Mouse (Mus musculus): ENCODE measurements at regions not wholly inside any gene's neighbourhood (a gene's known extent, or its start where the extent isn't known, plus 50 kb on each side); places are given as distances from the start of the nearest gene placed in this dataset.

- H3K27me3 ChIP-seq (ENCODE audit: control insufficient read depth, insufficient read depth, insufficient read length), result no peaks in the 10 kb centered on the region
- TF ChIP-seq USF1 (IDR thresholded peaks at IDR 0.05; ENCODE audit: low read depth) (no peak), SRF (IDR thresholded peaks at IDR 0.05; ENCODE audit: control insufficient read depth, insufficient read length, low read depth) (no peak), CEBPB (IDR thresholded peaks at IDR 0.05; ENCODE audit: insufficient read depth, poor library complexity, severe bottlenecking) (no peak), MYOD1 (IDR thresholded peaks at IDR 0.05; ENCODE audit: control insufficient read depth in 1 of 3, insufficient read length in 2 of 3, low read depth in 2 of 3) (no peak), TCF3 (IDR thresholded peaks at IDR 0.05; ENCODE audit: insufficient read length, low read depth) (no peak)
- H3K36me3 ChIP-seq (ENCODE audit: control insufficient read depth, insufficient read depth), result no peaks in the 10 kb centered on the region
- H3K4me2 ChIP-seq (ENCODE audit: low read depth), result no peak overlapping the region
- no peak overlapping the region for H3ac ChIP-seq (ENCODE audit: control insufficient read depth, insufficient read length)
- no peaks in the 10 kb centered on the region for H3K79me2 ChIP-seq (ENCODE audit: control insufficient read depth, insufficient read depth)
- H3K4me3 ChIP-seq, result no peak overlapping the region
Observed at GRCm38 (mm10) chr16:76827674-76828441, 185.6 kb upstream of the Usp25 start.

GRCm38 (mm10) chr16:76821261-76821660, 192.2 kb upstream of the Usp25 start:
- no peak overlapping the region for H3K4me3 ChIP-seq
- no peak for TF ChIP-seq MYOG (IDR thresholded peaks at IDR 0.05; ENCODE audit: control insufficient read depth in 1 of 3, insufficient read depth in 1 of 3, insufficient read length in 2 of 3, low read depth in 2 of 3)
- no peak for TF ChIP-seq E2F4 (IDR thresholded peaks at IDR 0.05; ENCODE audit: insufficient read depth)
- TF ChIP-seq MYOD1 (IDR thresholded peaks at IDR 0.05; ENCODE audit: control insufficient read depth in 1 of 3, insufficient read length in 2 of 3, low read depth in 2 of 3), result no peak
- TF ChIP-seq SRF (IDR thresholded peaks at IDR 0.05; ENCODE audit: control insufficient read depth, insufficient read length, low read depth), result no peak
- TF ChIP-seq POLR2A (IDR thresholded peaks at IDR 0.05; ENCODE audit: insufficient read length, low read depth), result no peak
- no peak for TF ChIP-seq TCF3 (IDR thresholded peaks at IDR 0.05; ENCODE audit: insufficient read length, low read depth)
- TF ChIP-seq MAX (IDR thresholded peaks at IDR 0.05; ENCODE audit: low read depth), result no peak
- no peak for TF ChIP-seq CEBPB (IDR thresholded peaks at IDR 0.05; ENCODE audit: insufficient read depth, poor library complexity, severe bottlenecking)
- TF ChIP-seq TCF12 (IDR thresholded peaks at IDR 0.05; ENCODE audit: insufficient read depth, poor library complexity, severe bottlenecking), result no peak
- no peak for TF ChIP-seq POLR2AphosphoS2 (IDR thresholded peaks at IDR 0.05; ENCODE audit: insufficient read length, low read depth)
- TF ChIP-seq REST (IDR thresholded peaks at IDR 0.05; ENCODE audit: insufficient read depth, insufficient read length), result no peak
- no peak for TF ChIP-seq USF1 (IDR thresholded peaks at IDR 0.05; ENCODE audit: low read depth)
- H3K27me3 ChIP-seq (ENCODE audit: control insufficient read depth, insufficient read depth, insufficient read length), result no peaks in the 10 kb centered on the region
- no peaks in the 10 kb centered on the region for H3K79me2 ChIP-seq (ENCODE audit: control insufficient read depth, insufficient read depth)
- no peak overlapping the region for H3ac ChIP-seq (ENCODE audit: control insufficient read depth, insufficient read length)
- H3K4me2 ChIP-seq (ENCODE audit: low read depth), result no peak overlapping the region
- no peaks in the 10 kb centered on the region for H3K36me3 ChIP-seq (ENCODE audit: control insufficient read depth, insufficient read depth)

GRCm38 (mm10) chr16:76816056-76816885, 197.2 kb upstream of the Usp25 start:
- Histone ChIP-seq H3K4me2 (ENCODE audit: low read depth) (peak overlapping the region; percentile 30), H3K79me2 (ENCODE audit: control insufficient read depth, insufficient read depth) (no peaks in the 10 kb centered on the region), H3K36me3 (ENCODE audit: control insufficient read depth, insufficient read depth) (no peaks in the 10 kb centered on the region), H3K27me3 (ENCODE audit: control insufficient read depth, insufficient read depth, insufficient read length) (no peaks in the 10 kb centered on the region), H3ac (ENCODE audit: control insufficient read depth, insufficient read length) (no peak overlapping the region), H3K4me3 (no peak overlapping the region)
- peak; percentile 11 for TF ChIP-seq SRF (IDR thresholded peaks at IDR 0.05; ENCODE audit: control insufficient read depth, insufficient read length, low read depth)
- peak; percentile 35 for TF ChIP-seq TCF3 (IDR thresholded peaks at IDR 0.05; ENCODE audit: insufficient read length, low read depth)
- TF ChIP-seq MYOG (IDR thresholded peaks at IDR 0.05; ENCODE audit: control insufficient read depth in 1 of 3, insufficient read depth in 1 of 3, insufficient read length in 2 of 3, low read depth in 2 of 3), result peak in 2 of 3 experiments; percentile 75 to 84
- no peak for TF ChIP-seq E2F4 (IDR thresholded peaks at IDR 0.05; ENCODE audit: insufficient read depth)
- TF ChIP-seq MYOD1 (IDR thresholded peaks at IDR 0.05; ENCODE audit: control insufficient read depth in 1 of 3, insufficient read length in 2 of 3, low read depth in 2 of 3), result peak; percentile 11 to 92 (median 84)

- H3ac ChIP-seq (ENCODE audit: control insufficient read depth, insufficient read length), result no peak overlapping the region
- TF ChIP-seq REST (IDR thresholded peaks at IDR 0.05; ENCODE audit: insufficient read depth, insufficient read length) (no peak), E2F4 (IDR thresholded peaks at IDR 0.05; ENCODE audit: insufficient read depth) (no peak), POLR2AphosphoS2 (IDR thresholded peaks at IDR 0.05; ENCODE audit: insufficient read length, low read depth) (no peak), TCF12 (IDR thresholded peaks at IDR 0.05; ENCODE audit: insufficient read depth, poor library complexity, severe bottlenecking) (no peak), MAX (IDR thresholded peaks at IDR 0.05; ENCODE audit: low read depth) (no peak), MYOD1 (IDR thresholded peaks at IDR 0.05; ENCODE audit: control insufficient read depth in 1 of 3, insufficient read length in 2 of 3, low read depth in 2 of 3) (no peak), USF1 (IDR thresholded peaks at IDR 0.05; ENCODE audit: low read depth) (no peak), TCF3 (IDR thresholded peaks at IDR 0.05; ENCODE audit: insufficient read length, low read depth) (no peak), CEBPB (IDR thresholded peaks at IDR 0.05; ENCODE audit: insufficient read depth, poor library complexity, severe bottlenecking) (no peak), SRF (IDR thresholded peaks at IDR 0.05; ENCODE audit: control insufficient read depth, insufficient read length, low read depth) (no peak), POLR2A (IDR thresholded peaks at IDR 0.05; ENCODE audit: insufficient read length, low read depth) (no peak), MYOG (IDR thresholded peaks at IDR 0.05; ENCODE audit: control insufficient read depth in 1 of 3, insufficient read depth in 1 of 3, insufficient read length in 2 of 3, low read depth in 2 of 3) (no peak)
- H3K36me3 ChIP-seq (ENCODE audit: control insufficient read depth, insufficient read depth), result no peaks in the 10 kb centered on the region
- H3K4me2 ChIP-seq (ENCODE audit: low read depth), result no peak overlapping the region
- no peak overlapping the region for H3K4me3 ChIP-seq
- no peaks in the 10 kb centered on the region for H3K27me3 ChIP-seq (ENCODE audit: control insufficient read depth, insufficient read depth, insufficient read length)
- no peaks in the 10 kb centered on the region for H3K79me2 ChIP-seq (ENCODE audit: control insufficient read depth, insufficient read depth)
Observed at GRCm38 (mm10) chr16:76803725-76804124, 209.8 kb upstream of the Usp25 start.

Data from myocyte (in vitro differentiated cells).